Mouse (Mus musculus): Measurements from ENCODE around the gene Tmed1. TPM values are rescaled to one million over a fixed set of nuclear protein-coding genes. Genes with fewer than 3 reads are reported as not detected.
A peak's percentile ranks its signal among the peaks of the same experiment; 100 is the strongest.

Gene Tmed1
- polyA plus RNA-seq, 1 experiment from 2014 or later, result 70.2 TPM

- WGBS, result 71% methylated on average over 9 of the region's 9 CpGs
- ATAC-seq (replicated peaks; ENCODE audit: low FRiP score), result no peak
- peaks cover 11% of the 10 kb centered on the region for H3K4me1 ChIP-seq (replicated peaks; ENCODE audit: control insufficient read depth, insufficient read depth, low read length)
These were observed 1.0 kb upstream of the Tmed1 start for GRCm38 (mm10) chr9:21511052-21511451.

GRCm38 (mm10) chr9:21510689-21511015 is 600 bp upstream of the Tmed1 start:
- peak overlapping the region; percentile 82 for H3K9ac ChIP-seq (ENCODE audit: low read depth, low read length)
- peaks cover 29% of the 10 kb centered on the region for H3K36me3 ChIP-seq (ENCODE audit: control insufficient read depth, insufficient read depth, low read length)
- DNase-seq (ENCODE audit: low spot score) (no peak), ATAC-seq (replicated peaks; ENCODE audit: low FRiP score) (peak; percentile 24; the same call in 1 of the 2 replicates)
- H3K27ac ChIP-seq (ENCODE audit: low read depth, low read length), result peak overlapping the region; percentile 51
- H3K4me1 ChIP-seq (replicated peaks; ENCODE audit: control insufficient read depth, insufficient read depth, low read length), result peaks cover 11% of the 10 kb centered on the region
- H3K27me3 ChIP-seq (replicated peaks; ENCODE audit: control insufficient read depth, insufficient read depth, low read length), result no peaks in the 10 kb centered on the region
- peak overlapping the region; percentile 82 for H3K4me2 ChIP-seq
- H3K9me3 ChIP-seq (ENCODE audit: control insufficient read depth, low read length), result no peaks in the 10 kb centered on the region
- 7% methylated on average over 7 of the region's 7 CpGs for WGBS
- H3K4me3 ChIP-seq (ENCODE audit: low read depth, low read length), result peak overlapping the region; percentile 74

More at GRCm38 (mm10) chr9:21511052-21511451, 1.0 kb upstream of the Tmed1 start:
- H3K9ac ChIP-seq (ENCODE audit: low read depth, low read length), result peak overlapping the region; percentile 82
- H3K9me3 ChIP-seq (ENCODE audit: control insufficient read depth, low read length), result no peaks in the 10 kb centered on the region
- H3K4me2 ChIP-seq, result peak overlapping the region; percentile 82
- DNase-seq (ENCODE audit: low spot score), result no peak
- H3K4me3 ChIP-seq (ENCODE audit: low read depth, low read length), result peak overlapping the region; percentile 74
- peak overlapping the region; percentile 51; the same call in 1 of the 2 replicates for H3K27ac ChIP-seq (ENCODE audit: low read depth, low read length)
- H3K27me3 ChIP-seq (replicated peaks; ENCODE audit: control insufficient read depth, insufficient read depth, low read length), result no peaks in the 10 kb centered on the region
- H3K36me3 ChIP-seq (ENCODE audit: control insufficient read depth, insufficient read depth, low read length), result peaks cover 25% of the 10 kb centered on the region

GRCm38 (mm10) chr9:21508871-21509404 is 1.1 kb downstream of the Tmed1 start:
- peaks cover 11% of the 10 kb centered on the region for H3K4me1 ChIP-seq (replicated peaks; ENCODE audit: control insufficient read depth, insufficient read depth, low read length)
- H3K27ac ChIP-seq (ENCODE audit: low read depth, low read length), result peak overlapping the region; percentile 51; the same call in 1 of the 2 replicates
- peaks cover 36% of the 10 kb centered on the region for H3K36me3 ChIP-seq (ENCODE audit: control insufficient read depth, insufficient read depth, low read length)

GRCm38 (mm10) chr9:21507753-21508430 is 2.2 kb downstream of the Tmed1 start:
- H3K4me1 ChIP-seq (replicated peaks; ENCODE audit: control insufficient read depth, insufficient read depth, low read length), result peaks cover 11% of the 10 kb centered on the region
- no peak for ATAC-seq (replicated peaks; ENCODE audit: low FRiP score)
- WGBS, result 87% methylated on average over 15 of the region's 15 CpGs
- H3K27ac ChIP-seq (ENCODE audit: low read depth, low read length), result no peak overlapping the region
- no peak overlapping the region for H3K4me2 ChIP-seq
- H3K9me3 ChIP-seq (ENCODE audit: control insufficient read depth, low read length), result no peaks in the 10 kb centered on the region
- no peak overlapping the region for H3K4me3 ChIP-seq (ENCODE audit: low read depth, low read length)
- DNase-seq (ENCODE audit: low spot score), result no peak
- peaks cover 42% of the 10 kb centered on the region for H3K36me3 ChIP-seq (ENCODE audit: control insufficient read depth, insufficient read depth, low read length)
- H3K27me3 ChIP-seq (replicated peaks; ENCODE audit: control insufficient read depth, insufficient read depth, low read length), result no peaks in the 10 kb centered on the region
- H3K9ac ChIP-seq (ENCODE audit: low read depth, low read length), result no peak overlapping the region

More at GRCm38 (mm10) chr9:21508871-21509404, 1.1 kb downstream of the Tmed1 start:
- Histone ChIP-seq H3K4me2 (peak overlapping the region; percentile 82), H3K9me3 (ENCODE audit: control insufficient read depth, low read length) (no peaks in the 10 kb centered on the region), H3K9ac (ENCODE audit: low read depth, low read length) (peak overlapping the region; percentile 82; the same call in 1 of the 2 replicates), H3K4me3 (ENCODE audit: low read depth, low read length) (peak overlapping the region; percentile 74), H3K27me3 (replicated peaks; ENCODE audit: control insufficient read depth, insufficient read depth, low read length) (no peaks in the 10 kb centered on the region)
- WGBS, result 75% methylated on average over 7 of the region's 7 CpGs
- ATAC-seq (replicated peaks; ENCODE audit: low FRiP score) (no peak), DNase-seq (ENCODE audit: low spot score) (no peak)

- ATAC-seq (replicated peaks; ENCODE audit: low FRiP score), result no peak
- no peak overlapping the region for H3K9ac ChIP-seq (ENCODE audit: low read depth, low read length)
- no peaks in the 10 kb centered on the region for H3K27me3 ChIP-seq (replicated peaks; ENCODE audit: control insufficient read depth, insufficient read depth, low read length)
- peaks cover 42% of the 10 kb centered on the region for H3K36me3 ChIP-seq (ENCODE audit: control insufficient read depth, insufficient read depth, low read length)
- no peak overlapping the region for H3K4me2 ChIP-seq
- no peak for DNase-seq (ENCODE audit: low spot score)
- H3K4me1 ChIP-seq (replicated peaks; ENCODE audit: control insufficient read depth, insufficient read depth, low read length), result peaks cover 8% of the 10 kb centered on the region
- H3K9me3 ChIP-seq (ENCODE audit: control insufficient read depth, low read length), result no peaks in the 10 kb centered on the region
- no peak overlapping the region for H3K27ac ChIP-seq (ENCODE audit: low read depth, low read length)
- H3K4me3 ChIP-seq (ENCODE audit: low read depth, low read length), result no peak overlapping the region
These were observed 4.3 kb downstream of the Tmed1 start for GRCm38 (mm10) chr9:21505767-21506166.

GRCm38 (mm10) chr9:21503352-21503751 is 6.7 kb downstream of the Tmed1 start:
- DNase-seq (ENCODE audit: low spot score) (no peak), ATAC-seq (replicated peaks; ENCODE audit: low FRiP score) (no peak)
- no peaks in the 10 kb centered on the region for H3K9me3 ChIP-seq (ENCODE audit: control insufficient read depth, low read length)
- 93% methylated on average over 8 of the region's 8 CpGs for WGBS
- H3K4me2 ChIP-seq, result no peak overlapping the region
- no peak overlapping the region for H3K9ac ChIP-seq (ENCODE audit: low read depth, low read length)
- H3K4me3 ChIP-seq (ENCODE audit: low read depth, low read length), result no peak overlapping the region
- H3K27ac ChIP-seq (ENCODE audit: low read depth, low read length), result no peak overlapping the region
- H3K4me1 ChIP-seq (replicated peaks; ENCODE audit: control insufficient read depth, insufficient read depth, low read length), result no peaks in the 10 kb centered on the region
- H3K27me3 ChIP-seq (replicated peaks; ENCODE audit: control insufficient read depth, insufficient read depth, low read length), result no peaks in the 10 kb centered on the region
- H3K36me3 ChIP-seq (ENCODE audit: control insufficient read depth, insufficient read depth, low read length), result peaks cover 47% of the 10 kb centered on the region

- no peak for ATAC-seq (replicated peaks; ENCODE audit: low FRiP score)
- Histone ChIP-seq H3K4me1 (replicated peaks; ENCODE audit: control insufficient read depth, insufficient read depth, low read length) (peaks cover 6% of the 10 kb centered on the region), H3K36me3 (ENCODE audit: control insufficient read depth, insufficient read depth, low read length) (peaks cover 20% of the 10 kb centered on the region), H3K9ac (ENCODE audit: low read depth, low read length) (no peak overlapping the region), H3K4me3 (ENCODE audit: low read depth, low read length) (no peak overlapping the region), H3K4me2 (no peak overlapping the region), H3K27ac (ENCODE audit: low read depth, low read length) (no peak overlapping the region), H3K9me3 (ENCODE audit: control insufficient read depth, low read length) (no peaks in the 10 kb centered on the region), H3K27me3 (replicated peaks; ENCODE audit: control insufficient read depth, insufficient read depth, low read length) (no peaks in the 10 kb centered on the region)
- DNase-seq (ENCODE audit: low spot score), result no peak
- 91% methylated on average over 12 of the region's 12 CpGs for WGBS
These were observed 11.7 kb downstream of the Tmed1 start for GRCm38 (mm10) chr9:21498284-21498902.

- Histone ChIP-seq H3K27me3 (replicated peaks; ENCODE audit: control insufficient read depth, insufficient read depth, low read length) (no peaks in the 10 kb centered on the region), H3K36me3 (ENCODE audit: control insufficient read depth, insufficient read depth, low read length) (peaks cover 19% of the 10 kb centered on the region), H3K4me1 (replicated peaks; ENCODE audit: control insufficient read depth, insufficient read depth, low read length) (peaks cover 6% of the 10 kb centered on the region), H3K9ac (ENCODE audit: low read depth, low read length) (no peak overlapping the region), H3K4me3 (ENCODE audit: low read depth, low read length) (no peak overlapping the region), H3K27ac (ENCODE audit: low read depth, low read length) (no peak overlapping the region), H3K9me3 (ENCODE audit: control insufficient read depth, low read length) (no peaks in the 10 kb centered on the region), H3K4me2 (no peak overlapping the region)
- WGBS, result 91% methylated on average over 2 of the region's 2 CpGs
- DNase-seq (ENCODE audit: low spot score) (no peak), ATAC-seq (replicated peaks; ENCODE audit: low FRiP score) (no peak)
These were observed 12.4 kb downstream of the Tmed1 start for GRCm38 (mm10) chr9:21497664-21498063.
